Mouse (Mus musculus): ENCODE data around the gene Ube2g1. TPM values are rescaled to one million over a fixed set of nuclear protein-coding genes. Genes with fewer than 3 reads are reported as not detected.
"Not testable (repeated sequence)": the region's sequence is repeated elsewhere in the genome, so short reads cannot be mapped to it uniquely, and the experiment has no call there.

Ube2g1 gene
- polyA plus RNA-seq, 1 experiment from 2014 or later = 65.8 TPM

DNA sequence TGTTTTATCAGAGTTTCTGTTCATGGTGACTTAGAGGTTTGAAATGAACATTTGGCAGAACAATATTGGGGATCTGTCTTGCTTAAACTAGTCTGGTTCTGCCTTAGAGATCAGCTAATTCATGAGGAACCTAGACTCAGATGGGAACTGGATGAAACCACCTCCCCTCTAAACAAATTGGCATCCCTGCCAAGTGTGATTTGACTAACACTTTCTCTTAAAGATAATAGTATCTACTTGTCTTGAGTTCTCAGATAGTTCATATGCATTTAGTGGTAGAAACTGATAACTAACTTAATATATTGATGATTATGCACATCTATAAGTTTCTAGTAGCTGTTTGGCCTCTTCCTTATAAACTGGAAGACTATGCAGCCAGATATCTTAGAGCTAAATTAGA, 79.6 kb downstream of the Ube2g1 start:
- H3K27ac ChIP-seq (ENCODE audit: low read length) = no peak overlapping the region
- no peak overlapping the region for H3K4me3 ChIP-seq (ENCODE audit: low read length)

DNA sequence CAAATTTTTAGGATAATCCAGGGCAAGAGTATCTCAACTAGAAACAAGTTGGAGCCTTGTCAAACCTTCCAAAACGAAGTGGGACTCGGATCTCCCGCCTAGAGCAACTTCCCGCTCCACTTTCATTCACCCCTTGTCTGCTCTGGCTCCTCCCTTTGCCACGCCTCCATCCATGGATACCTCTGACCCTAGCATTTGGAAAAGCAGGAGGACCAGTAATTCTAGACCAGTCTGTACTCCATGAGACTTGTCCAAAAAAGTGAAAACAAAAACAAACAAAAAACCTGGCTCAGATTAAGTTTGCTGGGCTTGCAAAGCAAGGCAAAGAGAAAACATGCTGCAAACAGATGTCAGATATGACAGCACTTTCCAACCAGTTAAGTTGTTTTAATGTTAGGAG, 81.2 kb downstream of the Ube2g1 start:
- no peak for ATAC-seq (ENCODE audit: low FRiP score, low TSS enrichment)
- 7% methylated on average over 5 of the region's 5 CpGs for WGBS
- Histone ChIP-seq H3K4me1 (ENCODE audit: insufficient read depth, low read length) (peaks cover 36% of the 10 kb centered on the region), H3K4me3 (ENCODE audit: low read length) (no peak overlapping the region), H3K9me3 (ENCODE audit: low read length) (no peaks in the 10 kb centered on the region), H3K27me3 (ENCODE audit: insufficient read depth, low read length) (no peaks in the 10 kb centered on the region), H3K36me3 (ENCODE audit: insufficient read depth, low read length) (0 out of 2 replicates have a peak, but pooled peaks cover 10% of the 10 kb centered on the region), H3K27ac (ENCODE audit: low read length) (no peak overlapping the region), H3K4me2 (replicated peaks; ENCODE audit: low read depth, low read length) (no peak overlapping the region), H3K9ac (replicated peaks; ENCODE audit: low read length) (0 out of 2 replicates have a peak overlapping the region, but pooled peaks have one; percentile 26)

More for the DNA sequence above, 79.6 kb downstream of the Ube2g1 start:
- H3K27me3 ChIP-seq (ENCODE audit: insufficient read depth, low read length) = no peaks in the 10 kb centered on the region
- no peak overlapping the region for H3K4me2 ChIP-seq (replicated peaks; ENCODE audit: low read depth, low read length)
- H3K36me3 ChIP-seq (ENCODE audit: insufficient read depth, low read length) = 0 out of 2 replicates have a peak, but pooled peaks cover 10% of the 10 kb centered on the region
- no peaks in the 10 kb centered on the region for H3K9me3 ChIP-seq (ENCODE audit: low read length)
- H3K9ac ChIP-seq (replicated peaks; ENCODE audit: low read length) = no peak overlapping the region
- peaks cover 25% of the 10 kb centered on the region for H3K4me1 ChIP-seq (ENCODE audit: insufficient read depth, low read length)
- no peak for ATAC-seq (ENCODE audit: low FRiP score, low TSS enrichment)

DNA sequence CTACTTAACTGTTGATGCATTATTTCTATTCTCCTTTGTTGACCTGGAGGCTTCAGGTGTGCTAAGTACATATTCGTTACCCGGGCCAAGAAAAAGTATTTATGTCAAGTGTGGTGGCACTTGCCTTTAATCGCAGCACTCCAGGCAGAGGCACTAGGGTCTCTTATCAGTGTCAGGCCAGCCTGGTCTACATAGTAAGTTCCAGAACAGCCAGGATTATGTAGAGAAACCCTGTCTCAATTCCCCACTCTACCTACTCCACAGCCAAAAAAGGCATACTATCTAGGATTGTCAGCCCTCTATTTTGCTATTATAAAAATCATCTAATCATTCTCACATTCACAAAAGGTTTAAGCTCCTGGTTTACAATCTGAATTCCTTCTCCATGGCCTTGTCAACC, 82.0 kb downstream of the Ube2g1 start:
- no peaks in the 10 kb centered on the region for H3K9me3 ChIP-seq (ENCODE audit: low read length)
- peak overlapping the region; percentile 89 for H3K4me3 ChIP-seq (ENCODE audit: low read length)
- ATAC-seq (ENCODE audit: low FRiP score, low TSS enrichment) = no peak
- H3K4me1 ChIP-seq (ENCODE audit: insufficient read depth, low read length) = peaks cover 36% of the 10 kb centered on the region
- H3K27me3 ChIP-seq (ENCODE audit: insufficient read depth, low read length) = no peaks in the 10 kb centered on the region
- 65% methylated on average over 3 of the region's 3 CpGs for WGBS
- H3K9ac ChIP-seq (replicated peaks; ENCODE audit: low read length) = peak overlapping the region; percentile 80
- H3K27ac ChIP-seq (ENCODE audit: low read length) = peak overlapping the region; percentile 58; the same call in 1 of the 2 replicates
- 0 out of 2 replicates have a peak, but pooled peaks cover 10% of the 10 kb centered on the region for H3K36me3 ChIP-seq (ENCODE audit: insufficient read depth, low read length)
- H3K4me2 ChIP-seq (replicated peaks; ENCODE audit: low read depth, low read length) = peak overlapping the region; percentile 68

DNA sequence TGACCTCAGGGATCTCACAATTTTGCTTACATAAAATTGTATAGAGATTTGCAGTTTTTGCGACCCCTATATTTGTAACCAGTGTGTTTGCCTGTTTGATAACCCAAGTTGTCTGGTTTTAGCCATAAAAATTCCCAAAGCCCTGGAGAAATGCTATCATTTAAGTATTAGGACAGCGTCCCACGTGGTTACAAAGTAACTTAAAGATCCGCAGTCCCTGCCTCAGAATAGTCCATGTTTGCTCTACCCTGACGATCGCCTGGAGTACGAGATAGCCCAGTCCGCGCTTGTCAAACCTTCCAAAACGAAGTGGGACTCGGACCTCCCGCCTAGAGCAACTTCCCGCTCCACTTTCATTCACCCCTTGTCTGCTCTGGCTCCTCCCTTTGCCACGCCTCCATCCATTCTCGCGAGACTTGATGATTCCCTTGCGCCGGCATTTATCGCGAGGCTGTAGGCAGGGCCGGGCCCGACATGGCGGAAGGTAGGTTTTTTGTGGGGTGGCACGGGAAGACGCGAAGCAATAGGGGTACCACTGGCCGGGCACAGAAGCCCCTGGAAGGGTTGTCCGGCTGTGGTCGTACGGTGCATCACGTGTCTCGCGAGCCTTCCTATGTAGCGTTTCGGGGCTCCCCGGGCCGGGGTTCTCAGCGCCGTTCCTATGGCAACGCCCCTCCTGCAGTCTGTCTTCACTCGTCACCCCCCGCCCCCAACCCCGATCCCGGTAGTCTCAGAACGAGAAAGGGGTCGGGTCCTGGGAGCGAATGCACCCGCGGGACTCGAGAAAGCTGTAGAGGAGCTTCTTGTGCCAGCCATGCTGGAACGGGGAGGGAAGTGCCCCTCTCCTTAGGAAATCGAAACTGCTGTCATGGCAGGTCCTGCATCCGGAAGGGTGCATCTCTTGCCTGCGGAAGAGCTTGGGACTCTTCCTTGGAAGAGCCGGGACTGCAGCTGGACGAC, 82.7 kb downstream of the Ube2g1 start, which contains the start of gene Ankfy1:
TSS of gene Ankfy1 (plus strand) at position 456 of the 960 bp plus-strand sequence.
- peaks cover 36% of the 10 kb centered on the region for H3K4me1 ChIP-seq (ENCODE audit: insufficient read depth, low read length)
- peak within 1 kb of the TSS; percentile 80 for H3K9ac ChIP-seq (replicated peaks; ENCODE audit: low read length)
- peak within 1 kb of the TSS; percentile 80 for H3K27ac ChIP-seq (ENCODE audit: low read length)
- peak within 1 kb of the TSS; percentile 89 for H3K4me3 ChIP-seq (ENCODE audit: low read length)
- H3K36me3 ChIP-seq (ENCODE audit: insufficient read depth, low read length) = 0 out of 2 replicates have a peak, but pooled peaks cover 6% of the 10 kb centered on the region
- whole genome bisulfite sequencing = under 1% methylated on average over 56 of the region's 56 CpGs
- no peaks in the 10 kb centered on the region for H3K9me3 ChIP-seq (ENCODE audit: low read length)
- ATAC-seq (ENCODE audit: low FRiP score, low TSS enrichment) = peak; percentile 98
- H3K4me2 ChIP-seq (replicated peaks; ENCODE audit: low read depth, low read length) = peak within 1 kb of the TSS; percentile 68
- no peaks in the 10 kb centered on the region for H3K27me3 ChIP-seq (ENCODE audit: insufficient read depth, low read length)

DNA sequence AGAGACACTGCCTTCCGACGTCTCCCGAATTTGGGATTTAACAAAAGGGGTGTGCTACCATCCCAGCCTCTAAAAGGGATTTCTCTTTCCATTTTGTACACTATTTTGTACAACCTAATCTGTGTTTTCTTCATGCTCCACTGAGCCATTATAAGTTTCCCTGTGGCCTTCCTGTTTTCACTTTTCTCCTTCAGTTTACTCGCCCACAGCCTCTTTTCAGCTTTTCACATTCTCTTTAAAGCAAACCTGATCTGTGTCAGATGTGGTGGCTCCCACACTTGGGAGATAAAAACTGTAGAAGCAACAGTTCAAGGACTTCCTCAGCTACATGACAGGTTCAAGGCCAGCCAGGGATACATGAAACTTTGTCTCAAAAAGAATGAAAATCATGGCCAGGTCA, 85.3 kb downstream of the Ube2g1 start:
- whole genome bisulfite sequencing = 78% methylated on average over 4 of the region's 4 CpGs
- peaks cover 36% of the 10 kb centered on the region for H3K4me1 ChIP-seq (ENCODE audit: insufficient read depth, low read length)
- H3K4me2 ChIP-seq (replicated peaks; ENCODE audit: low read depth, low read length) = no peak overlapping the region
- peaks cover 2% of the 10 kb centered on the region for H3K36me3 ChIP-seq (ENCODE audit: insufficient read depth, low read length)
- H3K9ac ChIP-seq (replicated peaks; ENCODE audit: low read length) = no peak overlapping the region
- no peaks in the 10 kb centered on the region for H3K9me3 ChIP-seq (ENCODE audit: low read length)
- 0 out of 2 replicates have a peak overlapping the region, but pooled peaks have one; percentile 3 for H3K27ac ChIP-seq (ENCODE audit: low read length)
- no peak overlapping the region for H3K4me3 ChIP-seq (ENCODE audit: low read length)
- H3K27me3 ChIP-seq (ENCODE audit: insufficient read depth, low read length) = no peaks in the 10 kb centered on the region
- ATAC-seq (ENCODE audit: low FRiP score, low TSS enrichment) = no peak

DNA sequence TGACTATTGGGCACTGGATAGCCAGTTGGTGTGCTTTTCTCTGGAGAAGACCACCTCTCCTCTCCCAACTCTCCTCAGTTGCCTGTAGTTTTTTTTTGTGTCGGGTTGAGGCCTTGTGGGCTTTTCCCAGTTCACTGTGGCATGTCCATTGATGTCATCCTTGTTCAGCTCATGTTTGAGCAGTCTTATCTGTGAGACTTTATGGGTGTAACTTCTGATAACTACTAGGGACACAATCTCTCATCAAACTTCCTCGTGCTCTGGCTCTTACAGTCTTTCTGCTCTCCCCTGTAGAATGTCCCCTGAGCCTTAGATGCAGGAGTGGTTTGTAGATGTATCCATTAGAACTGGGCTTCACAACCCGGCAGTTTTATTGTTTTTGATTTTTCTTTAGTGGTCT, 87.9 kb downstream of the Ube2g1 start:
- no peak for ATAC-seq (ENCODE audit: low FRiP score, low TSS enrichment)

DNA sequence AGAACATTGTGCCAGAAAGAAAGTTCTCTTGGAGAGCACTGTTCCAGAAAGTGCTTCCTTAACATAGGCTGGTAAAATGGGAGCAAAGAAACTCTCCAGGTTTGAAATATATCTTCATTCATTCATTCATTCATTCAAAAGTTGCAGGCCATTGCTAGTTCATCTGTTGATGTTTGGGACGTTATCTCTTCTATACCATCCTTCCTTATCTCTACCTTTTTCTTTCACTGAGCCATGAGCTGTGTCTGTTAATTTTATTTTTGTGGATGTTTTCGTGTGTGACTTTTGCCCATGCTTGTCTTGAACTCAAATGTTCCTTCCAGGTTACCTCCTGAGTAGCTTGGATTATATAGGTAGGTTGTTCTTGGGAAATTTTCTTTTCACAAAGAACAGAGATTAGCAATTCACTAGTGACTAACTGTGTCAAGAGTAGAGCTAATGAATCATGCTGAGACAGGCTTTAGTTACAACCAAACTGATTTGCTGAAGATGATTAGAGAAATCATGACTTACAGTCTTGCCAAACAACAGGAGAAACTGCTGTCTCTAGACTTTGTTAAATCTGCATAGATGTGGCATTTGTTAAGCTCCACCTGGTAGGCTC, 89.4 kb downstream of the Ube2g1 start:
- WGBS = 85% methylated on average over 2 of the region's 2 CpGs
- no peak for ATAC-seq (ENCODE audit: low FRiP score, low TSS enrichment)
- Histone ChIP-seq H3K27ac (ENCODE audit: low read length) (no peak overlapping the region), H3K36me3 (ENCODE audit: insufficient read depth, low read length) (peaks cover 7% of the 10 kb centered on the region), H3K9ac (replicated peaks; ENCODE audit: low read length) (no peak overlapping the region), H3K27me3 (ENCODE audit: insufficient read depth, low read length) (no peaks in the 10 kb centered on the region), H3K4me2 (replicated peaks; ENCODE audit: low read depth, low read length) (no peak overlapping the region), H3K9me3 (ENCODE audit: low read length) (no peaks in the 10 kb centered on the region), H3K4me3 (ENCODE audit: low read length) (no peak overlapping the region), H3K4me1 (ENCODE audit: insufficient read depth, low read length) (peaks cover 13% of the 10 kb centered on the region)

More for the DNA sequence above, 87.9 kb downstream of the Ube2g1 start:
- peaks cover 22% of the 10 kb centered on the region for H3K4me1 ChIP-seq (ENCODE audit: insufficient read depth, low read length)
- no peak overlapping the region for H3K4me3 ChIP-seq (ENCODE audit: low read length)
- WGBS = 91% methylated on average over 3 of the region's 3 CpGs
- no peaks in the 10 kb centered on the region for H3K9me3 ChIP-seq (ENCODE audit: low read length)
- peaks cover 7% of the 10 kb centered on the region for H3K36me3 ChIP-seq (ENCODE audit: insufficient read depth, low read length)
- no peak overlapping the region for H3K4me2 ChIP-seq (replicated peaks; ENCODE audit: low read depth, low read length)
- no peak overlapping the region for H3K27ac ChIP-seq (ENCODE audit: low read length)
- H3K27me3 ChIP-seq (ENCODE audit: insufficient read depth, low read length) = no peaks in the 10 kb centered on the region
- no peak overlapping the region for H3K9ac ChIP-seq (replicated peaks; ENCODE audit: low read length)

DNA sequence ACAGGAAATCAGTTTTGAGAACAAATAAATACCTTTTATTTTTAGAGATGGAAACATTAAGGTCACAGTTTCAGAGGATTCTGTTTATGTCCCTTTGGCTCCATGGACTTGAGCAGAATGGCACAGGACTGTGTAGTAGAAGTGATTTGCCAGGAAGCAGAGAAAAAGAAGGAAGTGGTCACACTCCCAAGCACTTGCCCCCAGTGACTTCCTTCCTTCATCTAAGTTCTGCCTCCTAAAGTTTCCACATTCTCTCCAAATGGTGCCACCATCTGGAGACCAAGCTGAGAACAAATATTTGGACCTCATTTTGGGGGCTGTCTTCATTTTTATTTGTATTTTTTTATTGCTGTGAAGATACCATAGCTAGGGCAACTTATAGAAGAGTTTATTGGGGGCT, 90.2 kb downstream of the Ube2g1 start:
- no peak overlapping the region for H3K4me3 ChIP-seq (ENCODE audit: low read length)
- H3K36me3 ChIP-seq (ENCODE audit: insufficient read depth, low read length) = peaks cover 7% of the 10 kb centered on the region
- H3K27ac ChIP-seq (ENCODE audit: low read length) = no peak overlapping the region
- no peak overlapping the region for H3K4me2 ChIP-seq (replicated peaks; ENCODE audit: low read depth, low read length)
- ATAC-seq (ENCODE audit: low FRiP score, low TSS enrichment) = no peak
- H3K9me3 ChIP-seq (ENCODE audit: low read length) = no peaks in the 10 kb centered on the region
- H3K9ac ChIP-seq (replicated peaks; ENCODE audit: low read length) = no peak overlapping the region
- no peaks in the 10 kb centered on the region for H3K27me3 ChIP-seq (ENCODE audit: insufficient read depth, low read length)
- H3K4me1 ChIP-seq (ENCODE audit: insufficient read depth, low read length) = peaks cover 4% of the 10 kb centered on the region

DNA sequence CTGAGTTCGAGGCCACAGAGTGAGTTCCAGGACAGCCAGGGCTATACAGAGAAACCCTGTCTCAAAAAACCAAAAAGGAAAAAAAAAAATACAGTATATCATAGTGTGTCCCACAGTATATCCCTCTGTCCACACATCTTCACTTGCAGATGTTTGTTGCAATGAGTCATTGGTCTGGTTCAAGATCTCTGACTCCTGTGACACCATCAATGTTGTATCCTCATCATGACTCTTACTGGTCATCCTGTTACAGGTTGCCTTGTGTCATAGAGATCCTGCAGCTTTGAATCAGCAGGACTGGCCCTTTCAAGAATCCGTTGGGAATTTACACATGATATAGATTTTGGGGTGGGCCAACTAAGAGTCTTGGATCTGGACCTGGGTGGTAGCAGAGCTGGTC, 98.0 kb downstream of the Ube2g1 start:
- H3K4me1 ChIP-seq (ENCODE audit: insufficient read depth, low read length); H3K9me3 ChIP-seq (ENCODE audit: low read length); H3K4me3 ChIP-seq (ENCODE audit: low read length); H3K36me3 ChIP-seq (ENCODE audit: insufficient read depth, low read length); H3K4me2 ChIP-seq (replicated peaks; ENCODE audit: low read depth, low read length); H3K9ac ChIP-seq (replicated peaks; ENCODE audit: low read length); H3K27ac ChIP-seq (ENCODE audit: low read length); H3K27me3 ChIP-seq (ENCODE audit: insufficient read depth, low read length); ATAC-seq (ENCODE audit: low FRiP score, low TSS enrichment): not testable (repeated sequence)
- 88% methylated on average over 2 of the region's 2 CpGs for WGBS

Measured in kidney, embryonic 16.5 days (tissue).